Mouse (Mus musculus): ENCODE data around the gene Limch1.

DNA sequence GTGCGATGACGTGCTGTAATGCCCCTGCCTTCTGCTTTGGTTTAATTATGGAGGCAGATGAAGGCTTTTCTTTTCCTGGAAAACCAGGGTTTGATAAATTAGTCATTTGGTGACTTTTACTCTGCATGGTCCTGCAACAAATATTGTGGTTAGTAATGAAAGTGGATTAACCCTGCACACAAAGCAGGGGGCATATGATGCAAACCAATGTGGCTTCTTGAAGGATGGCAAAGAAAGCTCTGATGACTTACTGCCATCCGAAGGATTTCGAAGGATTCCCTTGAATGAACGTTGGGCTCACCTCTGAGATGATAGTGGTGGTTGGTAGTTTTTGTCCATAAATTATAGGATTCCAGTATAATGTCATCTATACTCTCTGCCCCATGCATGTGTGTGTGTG is 108.6 kb downstream of the Limch1 start:
- TF ChIP-seq GATA1 (IDR thresholded peaks at IDR 0.05; ENCODE audit: borderline replicate concordance, low read length), result no peak
- TF ChIP-seq FLI1 (IDR thresholded peaks at IDR 0.05; ENCODE audit: low read length), result no peak
